In the genomic region with DNA sequence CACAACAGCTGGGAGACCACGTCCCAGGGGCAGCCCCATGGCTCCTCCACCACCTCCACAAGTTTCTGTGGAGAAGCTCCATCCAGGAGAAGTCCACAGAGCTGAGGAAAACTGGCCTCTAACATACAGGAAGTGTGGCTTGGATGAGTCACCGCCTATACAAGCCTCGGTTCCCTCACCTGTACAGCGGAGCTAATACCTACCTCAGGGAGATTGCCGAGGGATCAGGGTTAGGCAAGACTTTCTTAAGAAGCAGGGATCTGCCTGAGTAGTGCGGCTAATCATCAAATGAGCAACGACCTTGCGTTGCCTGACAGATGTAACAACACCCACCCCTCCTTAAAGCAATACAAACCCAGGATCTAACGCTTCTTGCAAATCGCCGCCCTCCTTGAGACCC, we compare ENCODE assay signal across 12 mouse cellular contexts.
"Had no signal": no experiment of that assay in that cellular context is flagged by ENCODE, and none has a peak within 500 bp of the region (broad histone marks: within the 10 kb centered on the region; RNA-seq: fewer than 3 reads in every experiment).

No protein-coding gene starts in this region.

- H3K9me3 ChIP-seq: limb, embryonic 13.5 days; liver, embryonic 13.5 days; midbrain, embryonic 10.5 days; midbrain, embryonic 15.5 days; neural tube, embryonic 12.5 days had no signal

- H3K36me3 ChIP-seq: limb, embryonic 13.5 days; liver, embryonic 13.5 days; midbrain, embryonic 10.5 days; midbrain, embryonic 15.5 days; neural tube, embryonic 12.5 days had no signal

- H3K4me3 ChIP-seq: layer of hippocampus, adult 2 months; limb, embryonic 13.5 days; liver, embryonic 13.5 days; midbrain, embryonic 10.5 days; midbrain, embryonic 15.5 days; neural tube, embryonic 12.5 days had no signal

- H3K9ac ChIP-seq: limb, embryonic 13.5 days; liver, embryonic 13.5 days; midbrain, embryonic 15.5 days; neural tube, embryonic 12.5 days had no signal

- H3K27ac ChIP-seq: layer of hippocampus, adult 2 months; limb, embryonic 13.5 days; liver, embryonic 13.5 days; midbrain, embryonic 10.5 days; midbrain, embryonic 15.5 days; neural tube, embryonic 12.5 days had no signal

- H3K4me1 ChIP-seq: midbrain, embryonic 15.5 days; neural tube, embryonic 12.5 days had no signal

- ATAC-seq: midbrain, embryonic 15.5 days had no signal

- DNase-seq: kidney, adult 8-10 months; kidney, postnatal 10 days; kidney, postnatal 4 days; left cerebral cortex, postnatal 4 days; liver, embryonic 13.5 days; lung, adult 18-20 months; thymus, postnatal 4 days had no signal

- H3K27me3 ChIP-seq: limb, embryonic 13.5 days; midbrain, embryonic 15.5 days; neural tube, embryonic 12.5 days had no signal

- H3K4me2 ChIP-seq: limb, embryonic 13.5 days; liver, embryonic 13.5 days; midbrain, embryonic 15.5 days; neural tube, embryonic 12.5 days had no signal
